ENCODE assay signal across 25 mouse cellular contexts in genomic region chr2:58614851-58615250, GRCm38 (mm10). TPM values are rescaled to one million over a fixed set of nuclear protein-coding genes. Genes with fewer than 3 reads are reported as not detected.
DNase-seq lines count a peak whose midpoint lies in the region; ATAC-seq and TF ChIP-seq lines count a peak whose summit lies in the region.
"Had no signal": no experiment of that assay in that cellular context is flagged by ENCODE, and none has a peak within 500 bp of the region (broad histone marks: within the 10 kb centered on the region; RNA-seq: fewer than 3 reads in every experiment).

No protein-coding gene starts in this region.

- no peak for TF ChIP-seq EP300 in liver, postnatal 0 days (IDR thresholded peaks at IDR 0.05; ENCODE audit: low read depth)
- TF ChIP-seq EP300 in stomach, postnatal 0 days (optimal IDR thresholded peaks at IDR 0.05), result no peak

- H3K4me2 ChIP-seq in intestine, postnatal 0 days (replicated peaks; ENCODE audit: low read depth), result no peak overlapping the region
- H3K4me2 ChIP-seq in intestine, embryonic 15.5 days (replicated peaks), result no peak overlapping the region
- no peak overlapping the region for H3K4me2 ChIP-seq in liver, postnatal 0 days (ENCODE audit: low read depth, low read length)
- no peak overlapping the region for H3K4me2 ChIP-seq in liver, embryonic 12.5 days
- no peak overlapping the region for H3K4me2 ChIP-seq in stomach, postnatal 0 days (replicated peaks; ENCODE audit: low read depth)
- H3K4me2 ChIP-seq: embryonic facial prominence, embryonic 12.5 days; heart, embryonic 11.5 days; limb, embryonic 13.5 days; liver, embryonic 15.5 days; neural tube, embryonic 13.5 days had no signal

- peak; percentile 32; the same call in 1 of the 2 replicates for TF ChIP-seq CTCF in intestine, postnatal 0 days (IDR thresholded peaks at IDR 0.05; ENCODE audit: low read depth)
- TF ChIP-seq CTCF in liver, postnatal 0 days (IDR thresholded peaks at IDR 0.05; ENCODE audit: low read depth), result 0 out of 2 replicates have a peak, but pooled peaks have one; percentile 22
- TF ChIP-seq CTCF in stomach, postnatal 0 days (IDR thresholded peaks at IDR 0.05; ENCODE audit: low read depth), result 0 out of 2 replicates have a peak, but pooled peaks have one; percentile 15

- no peak overlapping the region for H3K27ac ChIP-seq in intestine, postnatal 0 days (ENCODE audit: low read depth, low read length)
- H3K27ac ChIP-seq in intestine, embryonic 15.5 days, result no peak overlapping the region
- H3K27ac ChIP-seq in liver, postnatal 0 days (ENCODE audit: low read depth), result no peak overlapping the region
- H3K27ac ChIP-seq in liver, embryonic 12.5 days, result no peak overlapping the region
- no peak overlapping the region for H3K27ac ChIP-seq in stomach, postnatal 0 days (replicated peaks)
- H3K27ac ChIP-seq: embryonic facial prominence, embryonic 12.5 days; hindbrain, postnatal 0 days; limb, embryonic 13.5 days; liver, embryonic 15.5 days; neural tube, embryonic 13.5 days had no signal

- no peaks in the 10 kb centered on the region for H3K36me3 ChIP-seq in intestine, postnatal 0 days (ENCODE audit: control insufficient read depth, insufficient read depth)
- no peaks in the 10 kb centered on the region for H3K36me3 ChIP-seq in intestine, embryonic 15.5 days
- H3K36me3 ChIP-seq in liver, postnatal 0 days (replicated peaks; ENCODE audit: insufficient read depth, low read length), result no peaks in the 10 kb centered on the region
- no peaks in the 10 kb centered on the region for H3K36me3 ChIP-seq in liver, embryonic 12.5 days
- no peaks in the 10 kb centered on the region for H3K36me3 ChIP-seq in stomach, postnatal 0 days (ENCODE audit: control insufficient read depth, insufficient read depth, low read length)
- H3K36me3 ChIP-seq: embryonic facial prominence, embryonic 12.5 days; limb, embryonic 13.5 days; liver, embryonic 15.5 days; neural tube, embryonic 13.5 days had no signal

- WGBS in intestine, postnatal 0 days, result 93% methylated on average over 8 of the region's 8 CpGs
- WGBS in intestine, embryonic 15.5 days, result 95% methylated on average over 8 of the region's 8 CpGs
- WGBS in liver, postnatal 0 days (ENCODE audit: insufficient replicate concordance), result 95% methylated on average over 8 of the region's 8 CpGs
- WGBS in liver, embryonic 12.5 days (ENCODE audit: insufficient replicate concordance), result 86% methylated on average over 8 of the region's 8 CpGs
- WGBS in stomach, postnatal 0 days, result 95% methylated on average over 8 of the region's 8 CpGs

- no peak overlapping the region for H3K4me3 ChIP-seq in intestine, postnatal 0 days (ENCODE audit: low read depth, low read length)
- no peak overlapping the region for H3K4me3 ChIP-seq in intestine, embryonic 15.5 days (replicated peaks)
- no peak overlapping the region for H3K4me3 ChIP-seq in liver, postnatal 0 days (ENCODE audit: low read depth, low read length)
- H3K4me3 ChIP-seq in liver, embryonic 12.5 days, result no peak overlapping the region
- H3K4me3 ChIP-seq in stomach, postnatal 0 days (ENCODE audit: low read depth, low read length), result no peak overlapping the region
- H3K4me3 ChIP-seq: embryonic facial prominence, embryonic 12.5 days; limb, embryonic 13.5 days; liver, embryonic 15.5 days; myocyte; neural tube, embryonic 13.5 days had no signal

- no peaks in the 10 kb centered on the region for H3K4me1 ChIP-seq in intestine, postnatal 0 days (replicated peaks; ENCODE audit: control insufficient read depth, insufficient read depth, low read length)
- H3K4me1 ChIP-seq in intestine, embryonic 15.5 days (replicated peaks), result no peaks in the 10 kb centered on the region
- H3K4me1 ChIP-seq in liver, postnatal 0 days (ENCODE audit: insufficient read depth), result no peaks in the 10 kb centered on the region
- H3K4me1 ChIP-seq in liver, embryonic 12.5 days, result no peaks in the 10 kb centered on the region
- H3K4me1 ChIP-seq in stomach, postnatal 0 days (replicated peaks; ENCODE audit: control insufficient read depth, insufficient read depth), result no peaks in the 10 kb centered on the region
- H3K4me1 ChIP-seq: embryonic facial prominence, embryonic 12.5 days; limb, embryonic 13.5 days; liver, embryonic 15.5 days; neural tube, embryonic 13.5 days had no signal

- no peak overlapping the region for H3K9ac ChIP-seq in intestine, postnatal 0 days (ENCODE audit: low read depth, low read length)
- H3K9ac ChIP-seq in intestine, embryonic 15.5 days, result no peak overlapping the region
- H3K9ac ChIP-seq in liver, postnatal 0 days (replicated peaks), result no peak overlapping the region
- no peak overlapping the region for H3K9ac ChIP-seq in liver, embryonic 12.5 days
- H3K9ac ChIP-seq in stomach, postnatal 0 days (ENCODE audit: low read length), result no peak overlapping the region
- H3K9ac ChIP-seq: embryonic facial prominence, embryonic 12.5 days; limb, embryonic 13.5 days; liver, embryonic 15.5 days; neural tube, embryonic 13.5 days had no signal

- no peaks in the 10 kb centered on the region for H3K27me3 ChIP-seq in intestine, postnatal 0 days (replicated peaks; ENCODE audit: control insufficient read depth, insufficient read depth, low read length)
- H3K27me3 ChIP-seq in intestine, embryonic 15.5 days (replicated peaks), result no peaks in the 10 kb centered on the region
- no peaks in the 10 kb centered on the region for H3K27me3 ChIP-seq in liver, postnatal 0 days (ENCODE audit: insufficient read depth, low read length)
- H3K27me3 ChIP-seq in liver, embryonic 12.5 days (replicated peaks), result no peaks in the 10 kb centered on the region
- H3K27me3 ChIP-seq in stomach, postnatal 0 days (ENCODE audit: control insufficient read depth, insufficient read depth, low read length), result no peaks in the 10 kb centered on the region
- H3K27me3 ChIP-seq: embryonic facial prominence, embryonic 12.5 days; limb, embryonic 13.5 days; liver, embryonic 15.5 days; neural tube, embryonic 13.5 days had no signal

- no peak for ATAC-seq in intestine, postnatal 0 days
- no peak for ATAC-seq in intestine, embryonic 15.5 days
- no peak for ATAC-seq in liver, postnatal 0 days
- no peak for ATAC-seq in liver, embryonic 12.5 days
- ATAC-seq in stomach, postnatal 0 days (ENCODE audit: low FRiP score, low TSS enrichment), result no peak
- no peak for ATAC-seq in megakaryocyte-erythroid progenitor cell, adult 5-6 weeks (replicated peaks; ENCODE audit: low FRiP score, low TSS enrichment, poor library complexity, severe bottlenecking)
- ATAC-seq: hindbrain, postnatal 0 days; midbrain, embryonic 16.5 days had no signal

- DNase-seq in liver, postnatal 0 days, result no peak
- DNase-seq in 416B (ENCODE audit: low read depth), result peak; percentile 55
- DNase-seq in stomach, postnatal 0 days (ENCODE audit: low spot score), result no peak
- DNase-seq: adrenal gland, postnatal 36 days; cerebellum, adult 11 months; cerebellum, adult 9-11 months; heart, postnatal 10 days; kidney, adult 18-20 months; kidney, postnatal 14 days; lung, postnatal 4 days; retina, postnatal 1 day; right cerebral cortex, postnatal 25 days; thymus, postnatal 14 days had no signal

- H3K9me3 ChIP-seq in intestine, postnatal 0 days (ENCODE audit: control insufficient read depth), result no peaks in the 10 kb centered on the region
- no peaks in the 10 kb centered on the region for H3K9me3 ChIP-seq in intestine, embryonic 15.5 days
- H3K9me3 ChIP-seq in liver, postnatal 0 days (ENCODE audit: low read length), result no peaks in the 10 kb centered on the region
- H3K9me3 ChIP-seq in liver, embryonic 12.5 days (replicated peaks), result no peaks in the 10 kb centered on the region
- H3K9me3 ChIP-seq in stomach, postnatal 0 days (ENCODE audit: control insufficient read depth, low read length), result no peaks in the 10 kb centered on the region
- H3K9me3 ChIP-seq: embryonic facial prominence, embryonic 12.5 days; limb, embryonic 13.5 days; liver, embryonic 15.5 days; neural tube, embryonic 13.5 days had no signal

RNA-seq across cellular contexts. Expression of gene Upp2, which starts 47.8 kb away (rescaled TPM):
- polyA plus RNA-seq in intestine, postnatal 0 days (2015; fragmentation: Nextera tagmentation; extraction: Ambion mirVana), result 3.8 TPM in 2 replicates
- polyA plus RNA-seq in intestine, embryonic 15.5 days (2015; fragmentation: Nextera tagmentation; extraction: Ambion mirVana), result 5.2 and 5.5 TPM in 2 replicates
- polyA plus RNA-seq in liver, postnatal 0 days (2015; fragmentation: Nextera tagmentation; extraction: Ambion mirVana), result 45.7 and 55.8 TPM in 2 replicates
- 1.8 and 2.6 TPM in 2 replicates for polyA plus RNA-seq in liver, embryonic 12.5 days (2016; fragmentation: Nextera tagmentation; extraction: Ambion mirVana)
- polyA plus RNA-seq in stomach, postnatal 0 days (2015; fragmentation: Nextera tagmentation; extraction: Ambion mirVana), result 5.2 and 6.1 TPM in 2 replicates
- total RNA-seq in megakaryocyte-erythroid progenitor cell, adult 5-6 weeks (2014; fragmentation: Nextera tagmentation), result not detected in 2 replicates
- total RNA-seq in megakaryocyte-erythroid progenitor cell, adult 5-6 weeks (2017), result not detected in 2 replicates

RNA-seq across cellular contexts. Expression of gene Acvr1, which starts 47.9 kb away (rescaled TPM):
- 4.6 and 5.0 TPM in 2 replicates for polyA plus RNA-seq in intestine, postnatal 0 days (2015; fragmentation: Nextera tagmentation; extraction: Ambion mirVana)
- 4.9 and 5.2 TPM in 2 replicates for polyA plus RNA-seq in intestine, embryonic 15.5 days (2015; fragmentation: Nextera tagmentation; extraction: Ambion mirVana)
- polyA plus RNA-seq in liver, postnatal 0 days (2015; fragmentation: Nextera tagmentation; extraction: Ambion mirVana), result 2.7 and 2.8 TPM in 2 replicates
- polyA plus RNA-seq in liver, embryonic 12.5 days (2016; fragmentation: Nextera tagmentation; extraction: Ambion mirVana), result 3.4 and 3.8 TPM in 2 replicates
- 5.0 and 5.1 TPM in 2 replicates for polyA plus RNA-seq in stomach, postnatal 0 days (2015; fragmentation: Nextera tagmentation; extraction: Ambion mirVana)
- total RNA-seq in megakaryocyte-erythroid progenitor cell, adult 5-6 weeks (2014; fragmentation: Nextera tagmentation), result 0.25 and 0.92 TPM in 2 replicates
- total RNA-seq in megakaryocyte-erythroid progenitor cell, adult 5-6 weeks (2017), result 0.42 TPM in 1 of 2 replicates, not detected in the other
